Mouse (Mus musculus): ENCODE results near the gene Trpm5.

The Trpm5 gene

DNA sequence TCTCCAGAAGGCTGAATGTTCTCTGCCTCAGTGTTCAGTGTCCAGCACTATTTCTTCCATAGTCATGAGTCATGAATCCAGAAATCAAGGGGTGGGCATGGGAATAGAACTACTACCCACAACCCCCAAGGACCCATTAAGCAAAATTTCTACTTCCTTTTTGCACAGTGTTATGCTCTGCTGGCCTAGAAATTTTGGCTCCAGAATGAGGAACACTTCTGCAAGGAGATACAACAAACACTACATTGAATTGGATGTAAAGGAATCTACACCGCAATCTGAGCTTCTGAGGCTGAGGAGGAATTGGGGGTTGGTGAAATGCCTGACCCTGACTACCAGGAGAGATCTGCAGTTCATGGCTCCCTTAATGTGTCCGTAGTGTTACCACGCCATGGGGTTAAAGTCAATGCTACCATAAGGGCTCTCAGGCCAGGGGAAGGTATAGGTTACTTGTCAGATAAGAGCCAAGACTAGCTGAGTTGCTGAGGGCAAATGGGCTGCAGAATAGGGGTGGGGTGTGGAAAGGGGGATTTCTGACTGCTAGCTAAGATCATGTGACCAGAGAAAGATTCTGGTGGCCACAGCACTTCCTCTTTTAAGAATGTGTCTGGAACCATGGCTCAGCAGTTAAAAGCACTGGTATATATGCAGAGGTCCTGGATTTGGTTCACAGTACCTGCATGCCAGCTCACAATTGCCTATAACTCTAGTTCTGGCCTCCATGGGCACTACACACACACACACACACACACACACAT is 56.1 kb downstream of the Trpm5 start:
- no peak for DNase-seq (ENCODE audit: low read depth)

DNA sequence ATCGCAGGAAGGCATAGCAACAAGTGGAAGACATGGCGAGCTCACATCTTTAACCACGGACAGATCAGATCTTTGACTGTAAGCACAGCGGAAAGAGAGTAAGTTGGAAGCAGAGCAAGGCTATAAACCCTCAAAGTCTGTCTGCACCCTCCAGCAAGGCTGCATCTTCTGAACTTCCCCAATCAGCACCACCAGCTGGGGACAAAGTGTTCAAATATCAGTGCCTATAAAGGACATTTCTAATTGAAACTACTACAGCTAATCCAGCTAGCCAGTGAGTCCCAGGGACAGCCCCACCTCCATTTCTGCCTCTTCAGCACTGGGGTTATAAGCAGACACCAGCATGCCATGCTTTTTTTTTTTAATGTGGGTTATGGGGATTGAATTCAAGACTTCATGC is 57.1 kb downstream of the Trpm5 start:
- no peak for DNase-seq (ENCODE audit: low read depth)

GRCm38 (mm10) chr7:143036787-143037186 is 57.7 kb downstream of the Trpm5 start:
- DNase-seq (ENCODE audit: low read depth), result no peak

- DNase-seq (ENCODE audit: low read depth), result no peak
These were observed 59.7 kb downstream of the Trpm5 start for GRCm38 (mm10) chr7:143034519-143035450.

GRCm38 (mm10) chr7:143034112-143034511 is 60.3 kb downstream of the Trpm5 start:
- no peak for DNase-seq (ENCODE audit: low read depth)

- DNase-seq (ENCODE audit: low read depth), result no peak
These were observed 60.9 kb downstream of the Trpm5 start for GRCm38 (mm10) chr7:143033581-143033980.

DNA sequence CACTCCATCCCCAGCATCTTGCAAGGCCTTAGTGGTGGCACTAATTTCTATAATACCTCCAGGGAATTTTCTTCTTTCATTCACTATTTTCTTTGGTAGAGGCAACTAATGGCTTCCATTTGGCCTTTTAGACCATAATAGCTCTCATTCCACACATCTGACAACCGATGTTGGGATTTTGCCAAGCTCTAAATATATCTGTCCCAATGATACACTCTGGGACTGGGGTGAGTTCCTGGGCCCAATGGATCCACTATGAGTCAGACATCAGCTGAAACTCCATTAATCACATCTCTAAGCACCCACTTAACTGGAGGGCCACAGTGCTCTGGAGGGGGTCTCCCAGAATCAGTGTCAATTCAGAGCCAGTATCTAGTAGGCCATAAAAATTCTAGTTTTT is 62.6 kb downstream of the Trpm5 start:
- DNase-seq (ENCODE audit: low read depth), result no peak

- no peak for DNase-seq (ENCODE audit: low read depth)
These were observed 67.2 kb downstream of the Trpm5 start for GRCm38 (mm10) chr7:143027196-143027595.

- DNase-seq (ENCODE audit: low read depth), result no peak
These were observed 68.9 kb downstream of the Trpm5 start for GRCm38 (mm10) chr7:143025496-143025895.

- no peak for DNase-seq (ENCODE audit: low read depth)
These were observed 70.1 kb downstream of the Trpm5 start for GRCm38 (mm10) chr7:143024293-143024692.

DNA sequence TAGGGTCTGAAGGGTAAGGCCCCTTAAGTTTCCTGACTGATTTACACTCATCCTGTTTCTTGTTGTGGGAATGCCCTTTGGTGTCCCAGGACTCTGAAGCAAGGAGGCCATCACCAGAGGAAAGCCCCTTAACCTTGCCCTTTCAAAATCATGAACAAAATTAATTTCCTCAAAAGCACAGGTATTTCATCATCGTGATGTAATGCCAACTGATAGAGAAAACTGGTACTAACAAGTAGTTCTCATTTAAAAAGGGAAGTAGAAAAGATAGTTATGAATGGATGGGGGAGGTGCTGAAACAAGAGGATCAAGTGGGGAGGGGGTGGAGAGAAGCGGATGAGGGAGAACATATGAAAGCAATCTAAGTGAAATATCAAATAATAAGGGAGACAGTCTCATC is 70.9 kb downstream of the Trpm5 start:
- DNase-seq (ENCODE audit: low read depth), result no peak

DNA sequence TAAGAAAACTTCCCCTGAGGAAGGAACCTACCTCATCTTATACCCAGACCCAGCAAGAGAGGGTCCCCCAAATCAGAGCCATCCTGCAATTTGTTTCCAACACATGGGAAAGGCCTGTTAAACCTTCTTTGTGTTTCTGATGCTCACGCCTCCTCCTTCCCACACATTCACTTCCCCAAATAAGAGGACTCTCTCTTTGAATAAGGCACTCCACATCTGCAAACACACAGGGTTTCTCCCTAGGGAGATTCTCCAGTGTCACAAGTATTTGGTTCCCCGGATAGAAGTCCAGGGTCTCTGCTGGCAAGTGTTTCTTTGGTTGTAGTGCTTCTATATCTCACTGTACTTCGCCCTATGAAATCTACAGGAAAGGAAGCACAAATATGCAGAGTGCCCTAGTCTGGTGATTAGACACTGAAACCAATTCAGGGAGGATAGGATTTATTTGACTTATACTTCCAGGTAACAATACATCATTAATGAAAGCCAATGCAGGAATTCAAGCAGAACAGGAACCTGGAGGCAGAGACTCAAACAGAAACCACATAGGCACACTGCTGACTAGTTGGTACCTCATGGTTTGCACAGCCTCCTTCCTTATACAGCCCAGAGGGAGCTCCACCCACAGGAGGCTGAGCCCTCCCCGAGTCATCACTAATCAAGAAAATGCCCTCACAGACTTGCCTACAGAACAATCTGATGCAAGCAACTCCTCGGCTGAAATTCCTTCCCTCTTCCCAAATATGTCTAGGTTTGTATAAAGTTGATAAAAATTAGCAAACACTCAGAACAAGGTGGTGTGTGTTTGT is 72.9 kb downstream of the Trpm5 start:
- no peak for DNase-seq (ENCODE audit: low read depth)

DNA sequence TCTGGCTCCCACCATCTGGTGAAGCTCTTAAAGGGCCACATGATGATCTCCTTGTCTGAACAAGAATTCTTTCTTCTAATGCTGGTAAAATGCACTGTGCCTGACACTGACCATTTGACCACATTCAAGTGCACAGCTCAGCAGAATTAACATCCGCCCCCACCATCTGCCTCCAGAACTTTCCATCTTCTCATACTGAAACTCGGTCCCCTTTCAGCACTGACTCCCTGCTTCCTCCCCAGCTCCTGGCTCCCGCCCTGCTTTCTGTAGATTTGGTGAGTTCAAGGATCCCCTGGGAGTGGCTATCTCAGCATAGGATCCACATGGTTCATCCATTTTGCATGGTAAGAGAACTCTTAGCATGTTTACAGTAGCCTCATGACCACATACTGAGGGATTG is 73.7 kb downstream of the Trpm5 start:
- no peak for DNase-seq (ENCODE audit: low read depth)

- no peak for DNase-seq (ENCODE audit: low read depth)
These were observed 74.4 kb downstream of the Trpm5 start for GRCm38 (mm10) chr7:143020040-143020439.

All from c-Kit-positive CD71-negative TER-119-negative erythroid progenitor cells, embryonic 14.5 days (primary cell).